Mouse (Mus musculus) testis, adult 2 months (tissue): ENCODE results near the gene Gm10490.

Experiments used
- CTCF ChIP-seq: fragments of 200-500 bp; IDR thresholded peaks from 2 replicates; pipeline ENCODE4 v1.5.1; 2012; ENCODE audit warnings: low read depth, mild to moderate bottlenecking, inconsistent platforms, low read length, moderate library complexity; ENCODE audit not compliant: control insufficient read depth, insufficient read depth, insufficient replicate concordance
- POLR2A ChIP-seq: fragments of 200-500 bp; IDR thresholded peaks from 2 replicates; pipeline ENCODE4 v1.6.1; 2012; ENCODE audit warnings: low read depth, mild to moderate bottlenecking, inconsistent platforms, low read length, moderate library complexity; ENCODE audit not compliant: control insufficient read depth

DNA sequence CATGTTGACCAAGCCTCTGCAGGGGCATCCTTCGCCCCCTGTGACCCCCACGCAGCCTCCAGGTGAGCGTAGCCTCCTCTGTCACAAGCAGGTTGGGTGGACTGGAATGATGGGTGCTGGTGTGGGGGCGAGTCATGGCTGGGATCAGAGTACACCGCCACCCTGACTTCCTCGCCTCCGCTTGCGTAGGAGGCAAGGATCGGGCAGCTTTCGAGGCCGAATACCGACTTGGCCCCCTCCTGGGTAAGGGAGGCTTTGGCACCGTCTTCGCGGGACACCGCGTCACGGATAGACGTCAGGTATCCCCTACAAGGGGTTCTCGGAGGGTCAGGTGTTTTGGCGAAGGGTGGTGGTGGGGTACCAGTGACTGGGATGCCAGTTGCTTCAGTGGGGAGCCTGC lies 30.8 kb upstream of the Gm10490 start:
- TF ChIP-seq CTCF (no peak), POLR2A (no peak)
